Mouse (Mus musculus): ENCODE data around the gene Prkcb. TPM values are rescaled to one million over a fixed set of nuclear protein-coding genes. Genes with fewer than 3 reads are reported as not detected.

Gene Prkcb
- polyA plus RNA-seq, 1 experiment from 2014 or later = 4.7 TPM

DNA sequence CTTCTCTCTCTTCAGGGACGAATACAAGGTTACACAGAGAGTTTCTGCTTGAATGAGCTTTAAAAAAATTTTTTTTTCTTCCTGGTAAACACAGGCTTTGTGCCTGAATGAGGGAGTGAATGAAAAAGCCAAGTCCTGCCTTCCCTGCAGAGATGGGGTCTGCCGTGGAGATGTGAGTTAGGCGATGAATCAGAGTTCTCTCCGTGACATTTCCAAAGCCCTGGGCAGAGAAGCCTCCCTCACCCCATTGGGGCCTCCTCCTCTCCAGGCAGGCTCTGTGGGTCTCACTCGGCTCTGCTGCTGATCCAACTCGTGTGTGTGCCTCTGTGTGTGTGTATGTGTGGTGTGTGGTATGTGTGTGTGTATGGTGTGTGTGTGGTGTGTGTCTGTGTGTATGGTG lies 101.1 kb downstream of the Prkcb start:
- Histone ChIP-seq H3K9ac (replicated peaks) (peak overlapping the region; percentile 34; the same call in 1 of the 2 replicates), H3K4me1 (replicated peaks) (peaks cover 5% of the 10 kb centered on the region; the same call in 1 of the 2 replicates), H3K27ac (no peak overlapping the region), H3K36me3 (no peaks in the 10 kb centered on the region), H3K27me3 (no peaks in the 10 kb centered on the region), H3K4me3 (replicated peaks) (no peak overlapping the region), H3K9me3 (no peaks in the 10 kb centered on the region), H3K4me2 (no peak overlapping the region)
- WGBS = 52% methylated on average over 6 of the region's 6 CpGs
- ATAC-seq (ENCODE audit: insufficient number of reproducible peaks, insufficient read depth, low FRiP score, low TSS enrichment, low read depth) = no peak

GRCm38 (mm10) chr7:122390200-122390599 lies 101.6 kb downstream of the Prkcb start:
- ATAC-seq (ENCODE audit: insufficient number of reproducible peaks, insufficient read depth, low FRiP score, low TSS enrichment, low read depth) = no peak
- peaks cover 5% of the 10 kb centered on the region; the same call in 1 of the 2 replicates for H3K4me1 ChIP-seq (replicated peaks)
- WGBS = 63% methylated on average over 5 of the region's 5 CpGs
- no peaks in the 10 kb centered on the region for H3K36me3 ChIP-seq
- no peak overlapping the region for H3K4me3 ChIP-seq (replicated peaks)
- no peak overlapping the region for H3K27ac ChIP-seq
- H3K27me3 ChIP-seq = no peaks in the 10 kb centered on the region
- H3K9me3 ChIP-seq = no peaks in the 10 kb centered on the region
- H3K9ac ChIP-seq (replicated peaks) = no peak overlapping the region
- no peak overlapping the region for H3K4me2 ChIP-seq

DNA sequence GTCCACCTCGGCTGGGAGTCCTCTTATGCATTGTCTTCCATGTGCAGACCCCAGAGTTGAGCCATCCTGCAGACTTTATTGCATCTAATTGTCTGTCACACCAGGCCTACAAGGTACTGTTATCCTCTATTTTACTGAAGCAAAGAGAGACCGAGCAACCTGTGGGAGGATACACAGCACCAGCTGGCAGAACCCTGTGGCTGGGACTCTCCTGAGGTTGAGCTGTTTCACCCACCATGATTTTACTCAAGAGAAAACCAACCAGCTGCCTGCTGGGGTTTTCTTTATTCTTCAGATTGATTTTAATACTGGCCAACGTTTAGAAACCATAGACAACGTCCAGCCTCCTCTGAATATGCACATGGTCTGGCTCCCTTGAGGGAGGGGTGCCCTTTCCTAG lies 102.1 kb downstream of the Prkcb start:
- Histone ChIP-seq H3K4me1 (replicated peaks) (peaks cover 5% of the 10 kb centered on the region; the same call in 1 of the 2 replicates), H3K9me3 (no peaks in the 10 kb centered on the region), H3K36me3 (no peaks in the 10 kb centered on the region), H3K27ac (no peak overlapping the region), H3K4me3 (replicated peaks) (no peak overlapping the region), H3K27me3 (no peaks in the 10 kb centered on the region), H3K9ac (replicated peaks) (no peak overlapping the region), H3K4me2 (no peak overlapping the region)
- WGBS = 75% methylated on average over 4 of the region's 4 CpGs
- ATAC-seq (ENCODE audit: insufficient number of reproducible peaks, insufficient read depth, low FRiP score, low TSS enrichment, low read depth) = no peak

DNA sequence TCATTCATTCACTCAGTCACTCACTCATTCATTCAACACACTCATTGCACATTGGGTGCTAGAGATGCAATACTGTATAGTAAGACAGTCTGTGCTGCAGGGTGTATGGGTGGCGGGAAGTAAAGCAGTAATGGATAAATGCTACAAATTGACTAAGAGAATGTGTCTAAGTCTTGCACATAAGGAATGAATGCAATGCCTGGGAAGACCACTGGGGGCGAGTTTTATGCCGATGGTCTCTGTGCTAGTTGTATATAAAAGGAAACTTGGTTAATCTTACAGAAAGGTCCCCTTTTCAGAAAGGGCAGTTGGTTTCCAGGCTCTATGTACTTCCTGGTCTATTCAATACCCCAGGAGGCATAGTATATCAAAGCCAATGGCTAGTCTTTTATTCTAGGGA lies 102.8 kb downstream of the Prkcb start:
- Histone ChIP-seq H3K4me1 (replicated peaks) (peaks cover 5% of the 10 kb centered on the region; the same call in 1 of the 2 replicates), H3K9me3 (no peaks in the 10 kb centered on the region), H3K27ac (no peak overlapping the region), H3K27me3 (no peaks in the 10 kb centered on the region), H3K4me3 (replicated peaks) (no peak overlapping the region), H3K36me3 (no peaks in the 10 kb centered on the region), H3K4me2 (no peak overlapping the region), H3K9ac (replicated peaks) (no peak overlapping the region)
- no peak for ATAC-seq (ENCODE audit: insufficient number of reproducible peaks, insufficient read depth, low FRiP score, low TSS enrichment, low read depth)
- 75% methylated on average over 3 of the region's 3 CpGs for WGBS

DNA sequence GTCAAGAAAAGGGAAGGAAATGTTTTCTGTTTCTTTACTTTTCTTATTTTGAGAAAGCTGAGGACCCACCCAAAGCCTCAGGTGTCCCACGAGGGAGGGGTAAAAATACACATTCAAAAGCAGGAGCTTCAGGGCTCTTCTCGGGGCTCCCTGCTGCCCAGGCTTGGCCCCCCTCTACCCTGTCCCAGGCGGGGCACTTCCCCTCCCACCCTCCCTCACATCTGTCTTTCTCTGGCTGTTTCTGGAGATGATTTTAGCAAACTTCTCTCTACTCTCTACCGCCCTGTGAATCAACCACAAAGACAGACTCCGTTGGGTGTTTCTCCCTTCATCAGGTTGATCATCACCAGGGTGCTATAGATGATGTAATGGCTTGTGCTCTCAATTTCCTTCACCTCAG lies 105.4 kb downstream of the Prkcb start:
- Histone ChIP-seq H3K27me3 (no peaks in the 10 kb centered on the region), H3K9ac (replicated peaks) (no peak overlapping the region), H3K36me3 (no peaks in the 10 kb centered on the region), H3K9me3 (no peaks in the 10 kb centered on the region), H3K4me3 (replicated peaks) (no peak overlapping the region), H3K4me1 (replicated peaks) (peaks cover 5% of the 10 kb centered on the region; the same call in 1 of the 2 replicates), H3K27ac (no peak overlapping the region), H3K4me2 (no peak overlapping the region)
- no peak for ATAC-seq (ENCODE audit: insufficient number of reproducible peaks, insufficient read depth, low FRiP score, low TSS enrichment, low read depth)
- 52% methylated on average over 5 of the region's 5 CpGs for WGBS

DNA sequence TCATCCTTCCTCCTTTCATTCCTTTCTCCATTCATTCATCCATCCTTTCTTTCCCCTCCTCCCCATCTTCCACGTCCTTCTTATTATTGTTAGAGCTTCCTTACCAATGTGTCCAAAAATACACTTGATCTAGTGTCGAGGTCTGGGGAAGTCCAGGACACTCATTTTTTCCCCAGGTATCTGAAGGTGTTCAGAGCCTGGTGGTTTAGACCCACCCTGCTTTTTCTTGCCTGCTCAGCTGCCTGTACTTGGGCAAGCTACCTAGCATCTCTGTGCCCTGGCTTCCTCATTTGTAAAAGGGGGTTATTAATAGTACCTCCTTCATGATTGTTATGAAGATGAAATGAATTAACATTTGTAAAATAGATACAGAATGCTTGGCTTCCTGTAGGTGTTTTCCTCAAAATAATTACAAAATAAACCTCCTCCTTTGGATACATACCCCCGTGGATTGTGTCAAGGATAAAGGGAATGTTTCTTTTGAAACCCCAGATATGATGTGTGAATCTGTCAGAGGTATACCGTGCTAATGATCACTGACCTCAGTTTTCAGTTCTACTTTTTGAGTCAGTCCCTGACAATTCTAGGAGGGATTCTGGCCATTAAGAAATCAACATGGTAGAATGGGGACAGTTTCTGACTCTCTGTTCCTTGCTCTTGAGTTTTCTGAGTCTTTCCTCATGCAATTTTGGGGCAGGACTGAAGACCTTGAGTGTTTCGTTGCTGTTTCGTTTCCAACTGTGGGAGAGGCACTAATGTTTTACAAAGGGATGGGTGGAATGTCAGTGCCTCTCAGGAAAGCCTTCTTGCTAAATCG lies 106.8 kb downstream of the Prkcb start:
- Histone ChIP-seq H3K4me2 (no peak overlapping the region), H3K27me3 (no peaks in the 10 kb centered on the region), H3K27ac (no peak overlapping the region), H3K9me3 (no peaks in the 10 kb centered on the region), H3K36me3 (no peaks in the 10 kb centered on the region), H3K4me1 (replicated peaks) (no peaks in the 10 kb centered on the region), H3K9ac (replicated peaks) (no peak overlapping the region), H3K4me3 (replicated peaks) (no peak overlapping the region)
- no peak for ATAC-seq (ENCODE audit: insufficient number of reproducible peaks, insufficient read depth, low FRiP score, low TSS enrichment, low read depth)
- WGBS = 84% methylated on average over 7 of the region's 7 CpGs

DNA sequence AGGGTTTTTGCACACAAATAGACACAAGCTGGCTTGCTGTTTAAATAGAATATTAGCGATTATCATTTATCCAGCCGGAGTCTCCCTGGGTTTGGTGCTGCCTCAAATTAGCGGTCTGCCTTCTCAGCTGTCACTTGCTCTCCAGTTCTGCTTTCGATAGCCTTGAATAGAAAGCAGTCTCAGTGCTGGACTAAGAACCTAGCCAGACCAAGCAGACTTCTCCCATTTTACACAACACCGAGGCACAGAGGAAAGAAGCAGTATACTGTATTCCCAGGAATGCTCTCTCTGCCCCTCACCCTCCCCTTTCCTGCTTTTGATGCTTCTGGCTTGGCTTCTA lies 107.4 kb downstream of the Prkcb start:
- 88% methylated on average over 5 of the region's 5 CpGs for WGBS
- Histone ChIP-seq H3K27me3 (no peaks in the 10 kb centered on the region), H3K36me3 (no peaks in the 10 kb centered on the region), H3K4me2 (no peak overlapping the region), H3K4me3 (replicated peaks) (no peak overlapping the region), H3K4me1 (replicated peaks) (no peaks in the 10 kb centered on the region), H3K9ac (replicated peaks) (no peak overlapping the region), H3K9me3 (no peaks in the 10 kb centered on the region), H3K27ac (no peak overlapping the region)
- no peak for ATAC-seq (ENCODE audit: insufficient number of reproducible peaks, insufficient read depth, low FRiP score, low TSS enrichment, low read depth)

DNA sequence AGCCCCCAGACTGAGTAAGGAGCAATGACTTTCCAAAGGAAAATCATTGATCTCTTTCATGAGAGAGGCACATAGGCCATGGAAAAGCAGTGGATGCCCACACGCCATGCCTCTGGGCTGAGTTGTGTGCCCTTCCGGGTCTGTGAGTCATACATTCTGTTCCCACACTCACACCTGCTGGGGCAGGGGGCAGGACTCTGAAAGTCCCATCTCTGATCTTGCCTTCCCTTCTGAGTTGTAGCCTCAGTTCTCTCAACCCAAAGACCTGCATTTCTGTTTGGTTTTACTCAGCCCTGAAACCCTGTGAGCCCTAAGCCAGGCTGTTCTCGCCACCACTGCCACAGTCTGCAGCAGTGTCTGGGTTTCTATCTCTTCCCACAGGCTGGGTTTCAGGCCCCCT lies 109.1 kb downstream of the Prkcb start:
- Histone ChIP-seq H3K4me1 (replicated peaks) (no peaks in the 10 kb centered on the region), H3K4me3 (replicated peaks) (no peak overlapping the region), H3K4me2 (no peak overlapping the region), H3K9me3 (no peaks in the 10 kb centered on the region), H3K36me3 (no peaks in the 10 kb centered on the region), H3K27ac (no peak overlapping the region), H3K27me3 (no peaks in the 10 kb centered on the region), H3K9ac (replicated peaks) (no peak overlapping the region)
- no peak for ATAC-seq (ENCODE audit: insufficient number of reproducible peaks, insufficient read depth, low FRiP score, low TSS enrichment, low read depth)
- 83% methylated on average over 3 of the region's 3 CpGs for WGBS

- H3K36me3 ChIP-seq = no peaks in the 10 kb centered on the region
- ATAC-seq (ENCODE audit: insufficient number of reproducible peaks, insufficient read depth, low FRiP score, low TSS enrichment, low read depth) = no peak
- 83% methylated on average over 7 of the region's 7 CpGs for WGBS
- H3K27ac ChIP-seq = no peak overlapping the region
- no peak overlapping the region for H3K4me3 ChIP-seq (replicated peaks)
- H3K4me1 ChIP-seq (replicated peaks) = peaks cover 14% of the 10 kb centered on the region
- no peak overlapping the region for H3K4me2 ChIP-seq
- H3K9me3 ChIP-seq = no peaks in the 10 kb centered on the region
- no peak overlapping the region for H3K9ac ChIP-seq (replicated peaks)
- H3K27me3 ChIP-seq = no peaks in the 10 kb centered on the region
Measured at GRCm38 (mm10) chr7:122402041-122402440, 113.5 kb downstream of the Prkcb start.

GRCm38 (mm10) chr7:122403343-122403742 lies 114.8 kb downstream of the Prkcb start:
- ATAC-seq (ENCODE audit: insufficient number of reproducible peaks, insufficient read depth, low FRiP score, low TSS enrichment, low read depth) = no peak
- H3K4me3 ChIP-seq (replicated peaks) = no peak overlapping the region
- no peak overlapping the region for H3K27ac ChIP-seq
- 86% methylated on average over 4 of the region's 4 CpGs for WGBS
- peaks cover 14% of the 10 kb centered on the region for H3K4me1 ChIP-seq (replicated peaks)
- H3K27me3 ChIP-seq = no peaks in the 10 kb centered on the region
- H3K36me3 ChIP-seq = no peaks in the 10 kb centered on the region
- no peaks in the 10 kb centered on the region for H3K9me3 ChIP-seq
- H3K9ac ChIP-seq (replicated peaks) = no peak overlapping the region
- H3K4me2 ChIP-seq = no peak overlapping the region

DNA sequence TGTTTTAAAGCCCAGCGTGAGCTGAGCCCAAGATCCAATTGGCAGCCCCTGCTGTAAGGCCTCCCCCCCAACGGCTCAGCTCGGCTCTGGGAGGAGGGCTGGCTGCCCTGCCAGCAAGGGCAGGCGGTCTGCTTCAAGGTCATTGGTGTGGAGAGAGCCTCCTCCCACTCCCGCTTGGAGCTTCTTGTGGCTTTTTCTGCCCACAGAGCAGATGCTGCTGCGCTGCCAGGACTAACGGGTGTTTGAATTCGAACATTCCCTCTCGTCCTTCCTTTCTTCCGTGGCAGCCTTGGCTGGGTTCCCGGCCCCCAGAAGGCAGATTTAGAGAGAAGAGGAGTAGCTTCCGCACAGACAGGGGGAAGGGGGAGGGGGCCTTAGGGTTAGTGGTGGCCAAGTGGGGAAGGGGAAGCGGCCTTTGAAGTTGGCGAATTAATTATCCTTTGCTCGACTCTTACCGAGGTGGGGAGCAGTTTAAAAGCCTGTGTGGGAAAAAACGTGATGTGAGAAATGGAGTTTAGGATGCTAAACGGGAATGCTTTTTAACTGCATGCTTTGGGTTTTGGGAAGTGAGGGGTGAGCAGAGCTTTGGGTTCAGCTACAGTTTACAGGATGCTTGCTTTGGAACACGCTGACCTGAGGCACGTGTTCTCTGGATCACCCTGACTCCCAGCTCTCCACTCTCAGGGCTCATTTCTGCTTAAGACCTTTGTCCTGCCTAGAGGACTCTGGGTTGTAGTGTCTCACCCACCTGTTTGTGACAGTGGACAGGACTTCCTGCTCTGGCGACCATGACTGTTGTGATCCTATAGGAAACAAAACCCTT lies 116.2 kb downstream of the Prkcb start:
- peak overlapping the region; percentile 20 for H3K4me3 ChIP-seq (replicated peaks)
- peak overlapping the region; percentile 69 for H3K27ac ChIP-seq
- 3% methylated on average over 21 of the region's 21 CpGs for WGBS
- no peaks in the 10 kb centered on the region for H3K27me3 ChIP-seq
- H3K4me1 ChIP-seq (replicated peaks) = peaks cover 14% of the 10 kb centered on the region
- no peaks in the 10 kb centered on the region for H3K9me3 ChIP-seq
- ATAC-seq (ENCODE audit: insufficient number of reproducible peaks, insufficient read depth, low FRiP score, low TSS enrichment, low read depth) = peak; percentile 54; the same call in 1 of the 2 replicates
- peak overlapping the region; percentile 52 for H3K4me2 ChIP-seq
- no peaks in the 10 kb centered on the region for H3K36me3 ChIP-seq
- H3K9ac ChIP-seq (replicated peaks) = no peak overlapping the region

Data from limb, embryonic 12.5 days (tissue).